Mouse (Mus musculus): ENCODE data around the gene Myo1d. TPM values are rescaled to one million over a fixed set of nuclear protein-coding genes. Genes with fewer than 3 reads are reported as not detected.

Myo1d gene
- polyA plus RNA-seq, 1 experiment, result 10.8 TPM

GRCm38 (mm10) chr11:80815354-80815753 is 35.5 kb upstream of the Myo1d start:
- Histone ChIP-seq H3K27me3 (ENCODE audit: control insufficient read depth, insufficient read depth, insufficient read length) (no peaks in the 10 kb centered on the region), H3K79me3 (ENCODE audit: low read depth) (no peaks in the 10 kb centered on the region), H3K36me3 (ENCODE audit: control insufficient read depth, insufficient read depth) (peaks cover 31% of the 10 kb centered on the region), H3K4me3 (ENCODE audit: insufficient read depth, poor library complexity, severe bottlenecking) (no peak overlapping the region), H3K79me2 (ENCODE audit: control insufficient read depth, insufficient read depth) (peaks cover 7% of the 10 kb centered on the region), H3ac (ENCODE audit: control insufficient read depth, insufficient read length, low read depth) (no peak overlapping the region)
- no peak for TF ChIP-seq CEBPB (IDR thresholded peaks at IDR 0.05; ENCODE audit: low read depth)
- TF ChIP-seq MYOD1 (IDR thresholded peaks at IDR 0.05; ENCODE audit: control insufficient read depth, insufficient read length, low read depth), result no peak
- no peak for TF ChIP-seq USF1 (IDR thresholded peaks at IDR 0.05; ENCODE audit: low read depth)
- no peak for TF ChIP-seq CTCF (IDR thresholded peaks at IDR 0.05; ENCODE audit: control insufficient read depth, insufficient read depth, insufficient read length)
- TF ChIP-seq MYOG (IDR thresholded peaks at IDR 0.05; ENCODE audit: control insufficient read depth, extremely low read depth, insufficient read length), result no peak
- no peak for TF ChIP-seq FOSL1 (IDR thresholded peaks at IDR 0.05; ENCODE audit: insufficient read depth, low read length, poor library complexity, severe bottlenecking)
- TF ChIP-seq MAX (IDR thresholded peaks at IDR 0.05), result no peak

GRCm38 (mm10) chr11:80811156-80811555 is 31.3 kb upstream of the Myo1d start:
- H3K79me3 ChIP-seq (ENCODE audit: low read depth), result no peaks in the 10 kb centered on the region
- H3K79me2 ChIP-seq (ENCODE audit: control insufficient read depth, insufficient read depth), result peaks cover 7% of the 10 kb centered on the region
- peaks cover 13% of the 10 kb centered on the region for H3K36me3 ChIP-seq (ENCODE audit: control insufficient read depth, insufficient read depth)
- TF ChIP-seq CTCF (IDR thresholded peaks at IDR 0.05; ENCODE audit: control insufficient read depth, insufficient read depth, insufficient read length) (no peak), MYOG (IDR thresholded peaks at IDR 0.05; ENCODE audit: control insufficient read depth, extremely low read depth, insufficient read length) (no peak), MYOD1 (IDR thresholded peaks at IDR 0.05; ENCODE audit: control insufficient read depth, insufficient read length, low read depth) (no peak), FOSL1 (IDR thresholded peaks at IDR 0.05; ENCODE audit: insufficient read depth, low read length, poor library complexity, severe bottlenecking) (no peak), CEBPB (IDR thresholded peaks at IDR 0.05; ENCODE audit: low read depth) (no peak), MAX (IDR thresholded peaks at IDR 0.05) (no peak), USF1 (IDR thresholded peaks at IDR 0.05; ENCODE audit: low read depth) (no peak)
- no peaks in the 10 kb centered on the region for H3K27me3 ChIP-seq (ENCODE audit: control insufficient read depth, insufficient read depth, insufficient read length)
- H3K4me3 ChIP-seq (ENCODE audit: insufficient read depth, poor library complexity, severe bottlenecking), result peak overlapping the region; percentile 36
- no peak overlapping the region for H3ac ChIP-seq (ENCODE audit: control insufficient read depth, insufficient read length, low read depth)

DNA sequence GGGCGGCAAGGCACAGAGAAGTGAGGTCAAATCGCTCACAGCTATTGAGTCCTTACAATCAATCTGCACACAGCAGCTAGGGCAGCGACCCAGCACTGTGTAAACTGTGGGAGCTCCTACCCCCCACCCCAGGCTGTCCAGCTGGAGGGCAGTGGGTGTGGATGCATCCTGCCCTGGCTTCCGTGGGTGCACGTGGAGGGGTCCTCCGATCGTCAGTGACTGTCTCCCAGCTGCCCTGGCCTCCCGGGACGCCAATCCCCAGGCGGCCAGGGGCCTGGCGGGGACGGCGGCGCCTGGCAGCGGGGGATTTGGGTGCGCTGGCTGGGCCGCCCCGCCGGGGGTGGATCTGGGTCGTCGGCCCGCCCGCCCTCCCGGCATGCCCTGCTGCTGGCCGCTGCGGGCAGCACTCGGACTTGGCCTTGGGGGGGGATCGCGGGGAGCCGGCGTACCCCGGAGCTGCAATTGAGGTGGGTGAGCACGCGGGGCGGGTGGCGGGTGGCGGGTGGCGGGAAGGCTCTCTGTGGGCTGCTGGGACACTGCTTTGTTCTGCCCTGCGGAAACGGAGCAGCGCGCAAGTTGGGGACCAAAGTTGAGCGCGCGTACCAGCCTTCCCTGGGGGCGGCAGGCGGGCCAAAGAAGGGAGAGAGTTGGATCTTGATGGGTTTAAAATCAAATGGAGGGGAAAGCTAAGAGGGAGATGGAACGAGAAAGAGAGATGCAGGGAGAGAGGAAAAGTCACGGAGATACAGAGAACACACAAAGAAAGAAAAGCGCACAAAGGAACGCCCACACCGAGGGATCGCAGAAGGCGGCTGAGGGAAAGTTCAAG is 30.4 kb upstream of the Myo1d start, which contains the start of gene Tmem98:
TSS of gene Tmem98 (plus strand) at position 183 of the 829 bp plus-strand sequence.
- H3ac ChIP-seq (ENCODE audit: control insufficient read depth, insufficient read length, low read depth), result peak within 1 kb of the TSS; percentile 85
- peaks cover 8% of the 10 kb centered on the region for H3K36me3 ChIP-seq (ENCODE audit: control insufficient read depth, insufficient read depth)
- no peaks in the 10 kb centered on the region for H3K27me3 ChIP-seq (ENCODE audit: control insufficient read depth, insufficient read depth, insufficient read length)
- peak within 1 kb of the TSS; percentile 36 for H3K4me3 ChIP-seq (ENCODE audit: insufficient read depth, poor library complexity, severe bottlenecking)
- no peaks in the 10 kb centered on the region for H3K79me3 ChIP-seq (ENCODE audit: low read depth)
- peaks cover 7% of the 10 kb centered on the region for H3K79me2 ChIP-seq (ENCODE audit: control insufficient read depth, insufficient read depth)
- TF ChIP-seq CTCF (IDR thresholded peaks at IDR 0.05; ENCODE audit: control insufficient read depth, insufficient read depth, insufficient read length) (no peak), MAX (IDR thresholded peaks at IDR 0.05) (no peak)

DNA sequence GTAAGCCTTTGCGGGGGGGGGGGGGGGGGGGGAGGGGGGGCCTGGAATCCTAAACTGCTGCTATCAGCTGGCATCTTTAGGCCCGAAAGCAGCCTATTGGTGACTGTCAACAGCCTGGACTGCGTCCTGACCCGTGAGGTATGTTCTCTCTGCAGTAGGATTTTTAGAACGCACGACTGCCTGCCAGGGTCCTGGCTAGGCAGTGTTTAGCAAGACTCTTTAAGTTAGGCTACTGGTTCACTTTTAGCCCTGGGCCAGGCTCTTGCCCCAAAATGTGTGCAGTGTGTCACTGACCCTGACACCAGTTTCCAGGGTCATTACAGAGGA is 29.8 kb upstream of the Myo1d start:
- Histone ChIP-seq H3ac (ENCODE audit: control insufficient read depth, insufficient read length, low read depth) (peak overlapping the region; percentile 85), H3K36me3 (ENCODE audit: control insufficient read depth, insufficient read depth) (peaks cover 6% of the 10 kb centered on the region), H3K27me3 (ENCODE audit: control insufficient read depth, insufficient read depth, insufficient read length) (no peaks in the 10 kb centered on the region), H3K79me2 (ENCODE audit: control insufficient read depth, insufficient read depth) (peaks cover 7% of the 10 kb centered on the region), H3K79me3 (ENCODE audit: low read depth) (no peaks in the 10 kb centered on the region), H3K4me3 (ENCODE audit: insufficient read depth, poor library complexity, severe bottlenecking) (peak overlapping the region; percentile 36)
- no peak for TF ChIP-seq MYOG (IDR thresholded peaks at IDR 0.05; ENCODE audit: control insufficient read depth, extremely low read depth, insufficient read length)
- no peak for TF ChIP-seq CTCF (IDR thresholded peaks at IDR 0.05; ENCODE audit: control insufficient read depth, insufficient read depth, insufficient read length)
- TF ChIP-seq CEBPB (IDR thresholded peaks at IDR 0.05; ENCODE audit: low read depth), result no peak
- no peak for TF ChIP-seq FOSL1 (IDR thresholded peaks at IDR 0.05; ENCODE audit: insufficient read depth, low read length, poor library complexity, severe bottlenecking)
- no peak for TF ChIP-seq MAX (IDR thresholded peaks at IDR 0.05)
- TF ChIP-seq MYOD1 (IDR thresholded peaks at IDR 0.05; ENCODE audit: control insufficient read depth, insufficient read length, low read depth), result no peak
- no peak for TF ChIP-seq USF1 (IDR thresholded peaks at IDR 0.05; ENCODE audit: low read depth)

- no peak for TF ChIP-seq MAX (IDR thresholded peaks at IDR 0.05)
- TF ChIP-seq USF1 (IDR thresholded peaks at IDR 0.05; ENCODE audit: low read depth), result no peak
- TF ChIP-seq CTCF (IDR thresholded peaks at IDR 0.05; ENCODE audit: control insufficient read depth, insufficient read depth, insufficient read length), result no peak
- TF ChIP-seq MYOG (IDR thresholded peaks at IDR 0.05; ENCODE audit: control insufficient read depth, extremely low read depth, insufficient read length), result no peak
- TF ChIP-seq CEBPB (IDR thresholded peaks at IDR 0.05; ENCODE audit: low read depth), result no peak
- TF ChIP-seq FOSL1 (IDR thresholded peaks at IDR 0.05; ENCODE audit: insufficient read depth, low read length, poor library complexity, severe bottlenecking), result no peak
- no peak for TF ChIP-seq MYOD1 (IDR thresholded peaks at IDR 0.05; ENCODE audit: control insufficient read depth, insufficient read length, low read depth)
- no peak overlapping the region for H3K4me3 ChIP-seq (ENCODE audit: insufficient read depth, poor library complexity, severe bottlenecking)
- H3K79me2 ChIP-seq (ENCODE audit: control insufficient read depth, insufficient read depth), result peaks cover 7% of the 10 kb centered on the region
- H3K27me3 ChIP-seq (ENCODE audit: control insufficient read depth, insufficient read depth, insufficient read length), result no peaks in the 10 kb centered on the region
- no peak overlapping the region for H3ac ChIP-seq (ENCODE audit: control insufficient read depth, insufficient read length, low read depth)
- no peaks in the 10 kb centered on the region for H3K79me3 ChIP-seq (ENCODE audit: low read depth)
- H3K36me3 ChIP-seq (ENCODE audit: control insufficient read depth, insufficient read depth), result no peaks in the 10 kb centered on the region
Observed at GRCm38 (mm10) chr11:80808551-80809070, 28.8 kb upstream of the Myo1d start.

Data from C2C12 (cell line).